Mouse (Mus musculus) intestine, postnatal 0 days (tissue): Measurements from ENCODE around the gene Crym. TPM values are rescaled to one million over a fixed set of nuclear protein-coding genes. Genes with fewer than 3 reads are reported as not detected.
A peak's percentile ranks its signal among the peaks of the same experiment; 100 is the strongest.

Source experiments
- ATAC-seq: fragments of 200-750 bp; cut with Nextera tagmentation; 2 replicates; pipeline ENCODE4 v1.8.0; 2017; ENCODE audit warnings: mild to moderate bottlenecking, moderate TSS enrichment, moderate library complexity
- H3K27ac ChIP-seq: fragments of 300-500 bp; sonication (generic); 2 replicates; pipeline ENCODE4 v1.5.1; 2014; ENCODE audit warnings: mild to moderate bottlenecking, low read depth, low read length, moderate library complexity
- H3K27me3 ChIP-seq: fragments of 300-500 bp; sonication (generic); replicated peaks from 2 replicates; pipeline ENCODE4 v1.6.1; 2014; ENCODE audit warnings: low read length, mixed read lengths; ENCODE audit not compliant: control insufficient read depth, insufficient read depth
- H3K36me3 ChIP-seq: fragments of 300-500 bp; sonication (generic); 2 replicates; pipeline ENCODE4 v1.6.1; 2014; ENCODE audit warnings: mild to moderate bottlenecking, moderate library complexity; ENCODE audit not compliant: control insufficient read depth, insufficient read depth
- H3K4me1 ChIP-seq: fragments of 300-500 bp; sonication (generic); replicated peaks from 2 replicates; pipeline ENCODE4 v1.6.1; 2014; ENCODE audit warnings: antibody characterized with exemption, low read length, mixed read lengths; ENCODE audit not compliant: control insufficient read depth, insufficient read depth
- H3K4me2 ChIP-seq: fragments of 300-500 bp; sonication (generic); replicated peaks from 2 replicates; pipeline ENCODE4 v1.6.1; 2014; ENCODE audit warnings: low read depth, mild to moderate bottlenecking, moderate library complexity
- H3K4me3 ChIP-seq: fragments of 300-500 bp; sonication (generic); 2 replicates; pipeline ENCODE4 v1.5.1; 2014; ENCODE audit warnings: low read depth, low read length
- H3K9ac ChIP-seq: fragments of 300-500 bp; sonication (generic); 2 replicates; pipeline ENCODE4 v1.6.1; 2014; ENCODE audit warnings: mild to moderate bottlenecking, low read depth, low read length
- H3K9me3 ChIP-seq: fragments of 300-500 bp; sonication (generic); 2 replicates; pipeline ENCODE4 v1.6.1; 2016; ENCODE audit warnings: mixed run types; ENCODE audit not compliant: control insufficient read depth
- CTCF ChIP-seq: sonication (generic); IDR thresholded peaks from 2 replicates; pipeline ENCODE4 v1.5.1; 2016; ENCODE audit warnings: low read depth, mild to moderate bottlenecking, control low read depth, antibody characterized with exemption, moderate library complexity
- WGBS: fragments of 180-500 bp; shearing (Covaris S2); extraction: QIAGEN DNeasy Blood & Tissue Kit; methylation state at CpG from one replicate; pipeline ENCODE4 v1.1.7; 2014; 5-methylcytosine and 5-hydroxymethylcytosine counted together
- polyA plus RNA-seq: library from polyadenylated mRNA; unstranded; fragments of >200 nt; fragmentation: Nextera tagmentation; extraction: Ambion mirVana; gene quantifications from 2 replicates; pipeline ENCODE4 v1.2.1, GENCODE M21; 2015

The Crym gene
- polyA plus RNA-seq, 1 experiment from 2014 or later, result 1.9 TPM

GRCm38 (mm10) chr7:120150257-120150656 is 51.7 kb downstream of the Crym start:
- Histone ChIP-seq H3K27ac (peak overlapping the region; percentile 78), H3K4me2 (no peak overlapping the region), H3K27me3 (no peaks in the 10 kb centered on the region), H3K36me3 (no peaks in the 10 kb centered on the region), H3K9me3 (no peaks in the 10 kb centered on the region), H3K4me1 (0 out of 2 replicates have a peak, but pooled peaks cover 5% of the 10 kb centered on the region), H3K9ac (no peak overlapping the region), H3K4me3 (no peak overlapping the region)
- peak; percentile 90 for ATAC-seq
- WGBS, result 18% methylated on average over 3 of the region's 3 CpGs
- no peak for TF ChIP-seq CTCF

GRCm38 (mm10) chr7:120145191-120145590 is 56.7 kb downstream of the Crym start, which contains the start of gene Zp2:
TSS of gene Zp2 (minus strand) at chr7:120145291.
- no peaks in the 10 kb centered on the region for H3K36me3 ChIP-seq
- no peaks in the 10 kb centered on the region for H3K9me3 ChIP-seq
- H3K4me1 ChIP-seq, result no peaks in the 10 kb centered on the region
- H3K9ac ChIP-seq, result no peak within 1 kb of the TSS
- no peaks in the 10 kb centered on the region for H3K27me3 ChIP-seq
- WGBS, result 78% methylated on average over 9 of the region's 9 CpGs
- TF ChIP-seq CTCF, result no peak
- no peak within 1 kb of the TSS for H3K27ac ChIP-seq
- no peak within 1 kb of the TSS for H3K4me3 ChIP-seq
- no peak for ATAC-seq
- no peak within 1 kb of the TSS for H3K4me2 ChIP-seq

- Histone ChIP-seq H3K27me3 (no peaks in the 10 kb centered on the region), H3K9me3 (no peaks in the 10 kb centered on the region), H3K4me3 (no peak overlapping the region), H3K4me2 (no peak overlapping the region), H3K27ac (no peak overlapping the region), H3K9ac (no peak overlapping the region), H3K4me1 (no peaks in the 10 kb centered on the region), H3K36me3 (no peaks in the 10 kb centered on the region)
- ATAC-seq, result peak; percentile 69
- no peak for TF ChIP-seq CTCF
- 76% methylated on average over 1 of the region's 1 CpGs for WGBS
Measured at GRCm38 (mm10) chr7:120142743-120143142, 59.2 kb downstream of the Crym start.

Other genes starting within 250 kb of the Crym start
- gene Dnah3, start 106.8 kb downstream of the Crym start, polyA plus RNA-seq, result not detected in 2 replicates
- 21.6 and 22.9 TPM in 2 replicates for gene Tmem159, start 99.8 kb downstream of the Crym start, polyA plus RNA-seq
- gene Zp2, start 56.8 kb downstream of the Crym start, polyA plus RNA-seq, result 0.18 and 0.31 TPM in 2 replicates
- gene Anks4b, start 28.3 kb downstream of the Crym start, polyA plus RNA-seq, result 23.0 and 29.2 TPM in 2 replicates
- gene Abca14, start 1.9 kb upstream of the Crym start, polyA plus RNA-seq, result 0.60 and 0.83 TPM in 2 replicates
- not detected in 2 replicates for gene Abca15, start 126.6 kb upstream of the Crym start, polyA plus RNA-seq
- gene Abca16, start 207.5 kb upstream of the Crym start, polyA plus RNA-seq, result not detected in 2 replicates